Mouse (Mus musculus) heart, embryonic 10.5 days (tissue): Measurements from ENCODE around the gene Misp. TPM values are rescaled to one million over a fixed set of nuclear protein-coding genes. Genes with fewer than 3 reads are reported as not detected.

Source experiments
- DNase-seq: peaks from one replicate; pipeline ENCODE4 v3.0.0-alpha.2; 2017; ENCODE audit warnings: low spot score
- H3K27ac ChIP-seq: fragments of 300-500 bp; sonication (generic); 2 replicates; pipeline ENCODE4 v1.5.1; 2016; ENCODE audit warnings: mild to moderate bottlenecking
- H3K27me3 ChIP-seq: fragments of 300-500 bp; sonication (generic); 2 replicates; pipeline ENCODE4 v1.6.1; 2016; ENCODE audit warnings: mild to moderate bottlenecking; ENCODE audit not compliant: poor library complexity, insufficient read depth, severe bottlenecking
- H3K36me3 ChIP-seq: fragments of 300-500 bp; sonication (generic); 2 replicates; pipeline ENCODE4 v1.6.1; 2016; ENCODE audit warnings: mild to moderate bottlenecking, moderate library complexity
- H3K4me1 ChIP-seq: fragments of 300-500 bp; sonication (generic); 2 replicates; pipeline ENCODE4 v1.6.1; 2016; ENCODE audit warnings: mild to moderate bottlenecking
- H3K4me3 ChIP-seq: fragments of 300-500 bp; sonication (generic); 2 replicates; pipeline ENCODE4 v1.5.1; 2016; ENCODE audit warnings: mild to moderate bottlenecking, moderate library complexity
- H3K9me3 ChIP-seq: fragments of 300-500 bp; sonication (generic); 2 replicates; pipeline ENCODE4 v1.6.1; 2016; ENCODE audit warnings: mild to moderate bottlenecking, moderate library complexity
- WGBS: fragments of 180-500 bp; shearing (Covaris S2); methylation state at CpG from one replicate; pipeline ENCODE4 v1.1.7; 2016; 5-methylcytosine and 5-hydroxymethylcytosine counted together
- polyA plus RNA-seq: library from polyadenylated mRNA; unstranded; fragments of >200 nt; fragmentation: Nextera tagmentation; extraction: Ambion mirVana; gene quantifications from 2 replicates; pipeline ENCODE4 v1.2.1, GENCODE M21; 2016

Misp gene
- polyA plus RNA-seq, result 0.21 and 0.82 TPM in 2 replicates

GRCm38 (mm10) chr10:79820782-79821181, at the start of gene Misp:
Misp (plus strand) TSS chr10:79820989.
- peaks cover 33% of the 10 kb centered on the region for H3K36me3 ChIP-seq
- H3K27me3 ChIP-seq, result no peaks in the 10 kb centered on the region
- no peak for DNase-seq
- H3K27ac ChIP-seq, result no peak within 1 kb of the TSS
- H3K9me3 ChIP-seq, result no peaks in the 10 kb centered on the region
- peaks cover 35% of the 10 kb centered on the region for H3K4me1 ChIP-seq
- H3K4me3 ChIP-seq, result no peak within 1 kb of the TSS
- 58% methylated on average over 11 of the region's 11 CpGs for WGBS

GRCm38 (mm10) chr10:79772320-79772719, 48.5 kb upstream of the Misp start:
- Histone ChIP-seq H3K4me1 (peaks cover 20% of the 10 kb centered on the region), H3K9me3 (no peaks in the 10 kb centered on the region; the same call in 1 of the 2 replicates), H3K27me3 (peaks cover 23% of the 10 kb centered on the region), H3K4me3 (no peak overlapping the region), H3K36me3 (no peaks in the 10 kb centered on the region), H3K27ac (no peak overlapping the region)
- DNase-seq, result no peak
- 82% methylated on average over 3 of the region's 3 CpGs for WGBS

GRCm38 (mm10) chr10:79773208-79773607, 47.6 kb upstream of the Misp start:
- Histone ChIP-seq H3K4me1 (peaks cover 20% of the 10 kb centered on the region), H3K36me3 (no peaks in the 10 kb centered on the region)

GRCm38 (mm10) chr10:79774486-79775279, 46.1 kb upstream of the Misp start:
- whole genome bisulfite sequencing, result 64% methylated on average over 5 of the region's 5 CpGs

More at GRCm38 (mm10) chr10:79773208-79773607, 47.6 kb upstream of the Misp start:
- no peak for DNase-seq
- H3K27ac ChIP-seq, result no peak overlapping the region
- H3K9me3 ChIP-seq, result no peaks in the 10 kb centered on the region; the same call in 1 of the 2 replicates
- WGBS, result 88% methylated on average over 2 of the region's 2 CpGs
- H3K27me3 ChIP-seq, result peaks cover 32% of the 10 kb centered on the region
- H3K4me3 ChIP-seq, result no peak overlapping the region

GRCm38 (mm10) chr10:79777103-79777531, 43.7 kb upstream of the Misp start, which contains the start of gene Fstl3:
Fstl3 (plus strand) TSS chr10:79777272.
- no peaks in the 10 kb centered on the region for H3K36me3 ChIP-seq
- WGBS, result 2% methylated on average over 39 of the region's 39 CpGs
- no peak for DNase-seq
- H3K27me3 ChIP-seq, result peaks cover 55% of the 10 kb centered on the region
- H3K4me1 ChIP-seq, result peaks cover 50% of the 10 kb centered on the region
- peak within 1 kb of the TSS; percentile 66 for H3K4me3 ChIP-seq
- H3K27ac ChIP-seq, result peak within 1 kb of the TSS; percentile 84
- no peaks in the 10 kb centered on the region; the same call in 1 of the 2 replicates for H3K9me3 ChIP-seq

More at GRCm38 (mm10) chr10:79774486-79775279, 46.1 kb upstream of the Misp start:
- H3K9me3 ChIP-seq, result no peaks in the 10 kb centered on the region; the same call in 1 of the 2 replicates
- no peak for DNase-seq
- H3K27me3 ChIP-seq, result peaks cover 47% of the 10 kb centered on the region
- H3K36me3 ChIP-seq, result no peaks in the 10 kb centered on the region
- H3K4me3 ChIP-seq, result no peak overlapping the region
- H3K4me1 ChIP-seq, result peaks cover 34% of the 10 kb centered on the region
- H3K27ac ChIP-seq, result no peak overlapping the region

GRCm38 (mm10) chr10:79778006-79778405, 42.8 kb upstream of the Misp start:
- WGBS, result 16% methylated on average over 15 of the region's 15 CpGs
- Histone ChIP-seq H3K27ac (peak overlapping the region; percentile 84; the same call in 1 of the 2 replicates), H3K9me3 (no peaks in the 10 kb centered on the region), H3K4me1 (peaks cover 50% of the 10 kb centered on the region), H3K4me3 (peak overlapping the region; percentile 66), H3K27me3 (peaks cover 64% of the 10 kb centered on the region), H3K36me3 (no peaks in the 10 kb centered on the region)
- DNase-seq, result peak; percentile 85

GRCm38 (mm10) chr10:79779193-79779592, 41.6 kb upstream of the Misp start:
- DNase-seq, result no peak
- Histone ChIP-seq H3K27me3 (peaks cover 72% of the 10 kb centered on the region), H3K27ac (no peak overlapping the region), H3K4me3 (no peak overlapping the region; the same call in 1 of the 2 replicates), H3K36me3 (no peaks in the 10 kb centered on the region), H3K4me1 (peaks cover 48% of the 10 kb centered on the region), H3K9me3 (no peaks in the 10 kb centered on the region)
- WGBS, result 12% methylated on average over 2 of the region's 2 CpGs

GRCm38 (mm10) chr10:79779784-79780663, 40.8 kb upstream of the Misp start:
- peak; percentile 99 for DNase-seq
- H3K27me3 ChIP-seq, result peaks cover 80% of the 10 kb centered on the region
- no peaks in the 10 kb centered on the region for H3K36me3 ChIP-seq
- peak overlapping the region; percentile 63 for H3K4me3 ChIP-seq
- peak overlapping the region; percentile 43 for H3K27ac ChIP-seq
- whole genome bisulfite sequencing, result 2% methylated on average over 55 of the region's 55 CpGs
- H3K4me1 ChIP-seq, result peaks cover 44% of the 10 kb centered on the region
- H3K9me3 ChIP-seq, result no peaks in the 10 kb centered on the region

GRCm38 (mm10) chr10:79780664-79781015, 40.1 kb upstream of the Misp start:
- 0 out of 2 replicates have a peak overlapping the region, but pooled peaks have one; percentile 43 for H3K27ac ChIP-seq
- no peaks in the 10 kb centered on the region for H3K9me3 ChIP-seq
- whole genome bisulfite sequencing, result under 1% methylated on average over 13 of the region's 13 CpGs
- H3K27me3 ChIP-seq, result peaks cover 83% of the 10 kb centered on the region
- no peaks in the 10 kb centered on the region for H3K36me3 ChIP-seq
- H3K4me1 ChIP-seq, result peaks cover 44% of the 10 kb centered on the region
- peak overlapping the region; percentile 63 for H3K4me3 ChIP-seq
- DNase-seq, result peak; percentile 90

GRCm38 (mm10) chr10:79781139-79781538, 39.6 kb upstream of the Misp start:
- peaks cover 81% of the 10 kb centered on the region for H3K27me3 ChIP-seq
- no peak for DNase-seq
- no peak overlapping the region for H3K27ac ChIP-seq
- H3K4me1 ChIP-seq, result peaks cover 44% of the 10 kb centered on the region
- H3K4me3 ChIP-seq, result peak overlapping the region; percentile 63
- H3K9me3 ChIP-seq, result no peaks in the 10 kb centered on the region
- 30% methylated on average over 21 of the region's 21 CpGs for WGBS
- no peaks in the 10 kb centered on the region for H3K36me3 ChIP-seq

GRCm38 (mm10) chr10:79781956-79782355, 38.8 kb upstream of the Misp start:
- 54% methylated on average over 5 of the region's 5 CpGs for WGBS
- H3K27ac ChIP-seq, result no peak overlapping the region
- no peaks in the 10 kb centered on the region for H3K36me3 ChIP-seq
- no peak overlapping the region for H3K4me3 ChIP-seq
- H3K4me1 ChIP-seq, result peaks cover 42% of the 10 kb centered on the region
- peaks cover 73% of the 10 kb centered on the region for H3K27me3 ChIP-seq
- no peak for DNase-seq
- no peaks in the 10 kb centered on the region for H3K9me3 ChIP-seq

GRCm38 (mm10) chr10:79783050-79783449, 37.7 kb upstream of the Misp start:
- H3K36me3 ChIP-seq, result no peaks in the 10 kb centered on the region
- H3K9me3 ChIP-seq, result no peaks in the 10 kb centered on the region
- peaks cover 65% of the 10 kb centered on the region for H3K27me3 ChIP-seq
- H3K27ac ChIP-seq, result no peak overlapping the region
- peaks cover 31% of the 10 kb centered on the region for H3K4me1 ChIP-seq
- no peak overlapping the region for H3K4me3 ChIP-seq
- 60% methylated on average over 7 of the region's 7 CpGs for WGBS
- DNase-seq, result no peak
